ENCODE assay signal across 1 mouse cellular context in genomic region chr11:109494890-109495770, GRCm38 (mm10).
TF ChIP-seq lines count a peak whose summit lies in the region.

No protein-coding gene starts in this region.

TF ChIP-seq in CH12.LX, 34 proteins besides CTCF, POLR2A, EP300 and RAD21 (continued from another document):
- TF ChIP-seq NRF1 (IDR thresholded peaks at IDR 0.05; ENCODE audit: low read depth, low read length) (peak; percentile 47), TCF12 (IDR thresholded peaks at IDR 0.05; ENCODE audit: low read depth, low read length) (peak; percentile 83), HCFC1 (IDR thresholded peaks at IDR 0.05; ENCODE audit: low read depth, low read length) (no peak; the same call in 1 of the 2 replicates), TBP (conservative IDR thresholded peaks at IDR 0.05; ENCODE audit: low read depth, low read length) (peak; percentile 66), JUND (conservative IDR thresholded peaks at IDR 0.05; ENCODE audit: low read depth, low read length) (peak; percentile 96), ETS1 (conservative IDR thresholded peaks at IDR 0.05; ENCODE audit: low read depth, low read length) (peak; percentile 75; the same call in 1 of the 2 replicates), E2F4 (IDR thresholded peaks at IDR 0.05; ENCODE audit: insufficient replicate concordance, low read depth, low read length) (0 out of 2 replicates have a peak, but pooled peaks have one; percentile 28), ZMIZ1 (IDR thresholded peaks at IDR 0.05; ENCODE audit: low read depth, low read length) (peak; percentile 17), MXI1 (IDR thresholded peaks at IDR 0.05; ENCODE audit: low read depth, low read length) (peak; percentile 80), CHD2 (IDR thresholded peaks at IDR 0.05; ENCODE audit: low read length) (peak; percentile 69; the same call in 1 of the 2 replicates), KAT2A (IDR thresholded peaks at IDR 0.05; ENCODE audit: insufficient replicate concordance, low read length) (no peak), ELF1 (IDR thresholded peaks at IDR 0.05; ENCODE audit: low read depth, low read length) (no peak; the same call in 1 of the 2 replicates), NELFE (IDR thresholded peaks at IDR 0.05; ENCODE audit: low read depth, low read length) (peak; percentile 48)
